Mouse (Mus musculus): ENCODE results near the gene Cfb. TPM values are rescaled to one million over a fixed set of nuclear protein-coding genes. Genes with fewer than 3 reads are reported as not detected.

Gene Cfb
- 0.64 TPM for total RNA-seq (2023)

DNA sequence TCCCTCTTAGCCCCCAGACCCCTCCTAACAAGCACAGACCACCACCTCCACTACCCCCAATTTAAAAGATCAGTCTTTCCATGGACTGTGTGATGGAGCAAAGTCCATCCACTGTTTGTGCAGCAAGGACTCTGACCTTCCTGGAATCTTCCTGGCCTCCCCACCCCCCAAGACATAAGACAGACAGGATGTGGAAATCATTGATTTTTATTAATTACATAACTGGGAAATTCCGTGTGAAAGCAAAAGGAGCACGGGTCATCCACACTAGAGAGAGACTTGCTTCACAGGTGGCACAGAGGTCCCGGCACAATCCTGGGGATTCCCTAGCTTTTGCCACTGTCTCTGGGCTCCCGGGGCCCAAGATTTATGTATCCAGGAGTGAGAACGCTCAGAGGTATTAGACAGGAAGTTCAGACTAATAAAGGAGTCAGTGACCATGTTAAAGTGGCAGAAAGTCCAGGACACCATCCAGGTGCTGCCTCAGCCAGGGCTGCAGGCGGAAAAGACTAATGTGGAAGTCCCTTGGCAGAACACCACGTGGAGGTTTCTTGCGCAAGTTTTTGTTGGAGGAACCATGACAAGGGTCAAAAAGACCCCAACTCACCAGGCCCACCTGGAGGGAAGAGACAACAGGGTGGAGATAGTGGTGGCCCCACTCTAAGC lies at the start of gene Cfb:
TSS of gene Cfb (minus strand) at position 103 of the 666 bp plus-strand sequence.

DNA sequence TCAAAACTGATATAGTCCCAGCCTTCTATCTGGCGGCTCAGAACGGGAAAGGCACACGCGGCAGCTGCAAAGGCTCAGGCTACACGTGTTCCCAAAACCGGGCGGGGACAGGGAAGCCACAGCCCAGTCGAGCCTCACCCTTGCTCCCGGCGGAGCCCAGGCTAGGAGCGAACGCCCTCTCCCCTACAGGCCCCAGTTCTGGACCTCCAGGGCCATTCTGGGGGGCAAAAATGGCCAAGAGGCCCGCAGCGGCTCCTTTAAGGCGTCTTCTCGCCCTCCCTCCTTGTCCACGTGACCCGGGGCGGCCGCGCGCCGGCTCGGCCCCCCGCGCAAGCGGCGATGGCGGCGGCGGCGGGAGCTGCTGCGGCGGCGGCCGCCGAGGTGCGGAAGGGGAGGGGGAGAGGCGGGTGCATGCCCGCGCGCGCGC lies 35.9 kb upstream of the Cfb start, which contains the start of the genes C2 and Ehmt2:
TSS of gene C2 (minus strand) at position 106 of the 427 bp plus-strand sequence.
TSS of gene Ehmt2 (plus strand) at position 310 of the 427 bp plus-strand sequence.

GRCm38 (mm10) chr17:34881683-34882310 lies 19.5 kb upstream of the Cfb start, which contains the start of gene Gm20547:
Gene Gm20547 (minus strand): TSS chr17:34882042.

DNA sequence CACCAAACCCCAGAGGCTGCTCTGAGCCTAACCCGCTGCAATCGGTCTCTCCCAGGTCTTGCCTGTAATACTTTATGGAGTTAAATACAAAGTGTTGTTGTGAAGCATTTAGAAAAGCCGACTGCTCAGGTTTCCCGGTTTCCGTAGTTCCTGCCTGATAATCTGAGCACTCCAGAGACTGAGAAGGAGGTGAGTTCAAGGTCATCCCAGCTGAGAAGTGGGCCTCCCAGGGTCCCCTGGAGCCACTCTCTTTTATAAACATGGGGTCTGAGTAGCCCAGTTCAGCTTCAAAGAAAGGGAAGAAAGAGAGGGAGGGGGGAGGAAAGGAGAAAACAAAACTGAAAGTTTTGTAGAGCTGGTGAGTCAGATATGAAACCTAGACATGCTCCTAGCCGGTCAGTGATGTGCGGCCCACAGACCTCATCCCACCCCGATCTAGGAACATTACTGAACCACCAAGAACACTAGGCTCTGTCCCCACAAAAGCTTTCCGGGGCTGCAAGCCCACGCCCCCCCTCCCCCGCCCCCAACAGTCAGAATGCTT lies 17.1 kb upstream of the Cfb start, which contains the start of gene Zbtb12:
TSS of gene Zbtb12 (plus strand) at position 148 of the 544 bp plus-strand sequence.

GRCm38 (mm10) chr17:34849722-34850516 lies 12.4 kb downstream of the Cfb start, which contains the start of the genes Skiv2l and Nelfe:
Gene Skiv2l (minus strand): TSS chr17:34850210.
Gene Nelfe (plus strand): TSS chr17:34850391.

DNA sequence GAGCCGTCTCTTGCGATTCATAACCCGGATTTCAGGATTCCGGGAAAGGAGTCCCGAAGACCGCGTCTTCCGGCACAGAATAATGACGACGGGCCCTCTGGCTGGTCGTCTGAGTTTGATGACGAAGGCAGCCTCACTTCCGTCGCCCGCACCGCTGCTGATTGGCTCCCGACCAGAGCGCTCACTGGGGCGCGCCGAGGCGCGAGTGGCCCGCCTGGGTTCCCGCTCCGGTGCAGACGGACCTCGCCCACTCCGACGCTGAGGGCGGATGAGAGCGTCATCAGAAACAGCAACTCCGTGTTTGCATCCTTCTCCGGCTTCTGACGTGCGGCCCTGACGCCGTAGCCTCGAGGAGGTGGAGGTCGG lies 25.5 kb downstream of the Cfb start, which contains the start of the genes Stk19 and Dxo:
TSS of gene Stk19 (minus strand) at position 90 of the 366 bp plus-strand sequence.
TSS of gene Dxo (plus strand) at position 164 of the 366 bp plus-strand sequence.

Other genes with a start within 250 kb of the Cfb start
- gene Egfl8, start 246.5 kb downstream of the Cfb start, total RNA-seq (2023), result 8.4 TPM
- 20.6 TPM for gene Ppt2, start 234.0 kb downstream of the Cfb start, total RNA-seq (2023)
- 6.9 TPM for gene Prrt1, start 233.0 kb downstream of the Cfb start, total RNA-seq (2023)
- 1.2 TPM for gene Fkbpl, start 217.8 kb downstream of the Cfb start, total RNA-seq (2023)
- 42.3 TPM for gene Atf6b, start 215.4 kb downstream of the Cfb start, total RNA-seq (2023)
- 0.09 TPM for gene Tnxb, start 192.0 kb downstream of the Cfb start, total RNA-seq (2023)
- gene C4b, start 118.6 kb downstream of the Cfb start, total RNA-seq (2023), result 0.70 TPM
- gene Cyp21a1, start 58.0 kb downstream of the Cfb start, total RNA-seq (2023), result not detected
- 55.8 TPM for gene Stk19, start 25.6 kb downstream of the Cfb start, total RNA-seq (2023)
- gene Dxo, start 25.5 kb downstream of the Cfb start, total RNA-seq (2023), result 86.0 TPM
- gene Skiv2l, start 12.3 kb downstream of the Cfb start, total RNA-seq (2023), result 121 TPM
- gene Nelfe, start 12.1 kb downstream of the Cfb start, total RNA-seq (2023), result 22.0 TPM
- 4.4 TPM for gene Zbtb12, start 17.0 kb upstream of the Cfb start, total RNA-seq (2023)
- 0.38 TPM for gene Gm20547, start 19.5 kb upstream of the Cfb start, total RNA-seq (2023)
- 1.6 TPM for gene C2, start 35.7 kb upstream of the Cfb start, total RNA-seq (2023)
- gene Ehmt2, start 36.0 kb upstream of the Cfb start, total RNA-seq (2023), result 113 TPM
- gene Slc44a4, start 51.9 kb upstream of the Cfb start, total RNA-seq (2023), result not detected
- 44.2 TPM for gene Neu1, start 68.7 kb upstream of the Cfb start, total RNA-seq (2023)
- gene Hspa1b, start 96.7 kb upstream of the Cfb start, total RNA-seq (2023), result 97.6 TPM
- gene Gm20481, start 107.4 kb upstream of the Cfb start, total RNA-seq (2023), result not detected
- 57.4 TPM for gene Hspa1a, start 109.6 kb upstream of the Cfb start, total RNA-seq (2023)
- gene Hspa1l, start 110.2 kb upstream of the Cfb start, total RNA-seq (2023), result not detected
- gene Lsm2, start 119.3 kb upstream of the Cfb start, total RNA-seq (2023), result 24.0 TPM
- gene Vars, start 138.5 kb upstream of the Cfb start, total RNA-seq (2023), result 85.0 TPM
- gene Vwa7, start 154.1 kb upstream of the Cfb start, total RNA-seq (2023), result not detected
- 1.4 TPM for gene Sapcd1, start 165.5 kb upstream of the Cfb start, total RNA-seq (2023)
- 3.2 TPM for gene Msh5, start 184.2 kb upstream of the Cfb start, total RNA-seq (2023)
- gene Clic1, start 187.4 kb upstream of the Cfb start, total RNA-seq (2023), result 137 TPM
- 0.70 TPM for gene Ddah2, start 196.5 kb upstream of the Cfb start, total RNA-seq (2023)
- gene Ly6g6c, start 202.9 kb upstream of the Cfb start, total RNA-seq (2023), result not detected
- not detected for gene Mpig6b, start 203.7 kb upstream of the Cfb start, total RNA-seq (2023)
- not detected for gene Ly6g6e, start 214.4 kb upstream of the Cfb start, total RNA-seq (2023)
- not detected for gene Ly6g6d, start 215.5 kb upstream of the Cfb start, total RNA-seq (2023)
- not detected for gene Ly6g6f, start 223.1 kb upstream of the Cfb start, total RNA-seq (2023)
- 60.6 TPM for gene Abhd16a, start 226.7 kb upstream of the Cfb start, total RNA-seq (2023)
- gene Ly6g5c, start 245.8 kb upstream of the Cfb start, total RNA-seq (2023), result not detected

Data from CD4-positive naive resting alpha-beta T cell, adult 76 days (primary cell).